Mouse (Mus musculus) liver, postnatal 0 days (tissue): ENCODE results near the gene Adamts16. TPM values are rescaled to one million over a fixed set of nuclear protein-coding genes. Genes with fewer than 3 reads are reported as not detected.

ENCODE experiments used
- ATAC-seq: fragments of 200-750 bp; cut with Nextera tagmentation; 2 replicates; pipeline ENCODE4 v1.8.0; 2017; ENCODE audit warnings: mild to moderate bottlenecking, moderate library complexity
- DNase-seq: peaks from one replicate; pipeline ENCODE4 v3.0.0-alpha.2; 2016
- H3K27ac ChIP-seq: fragments of 300-500 bp; sonication (generic); 2 replicates; pipeline ENCODE4 v1.5.1; 2014; ENCODE audit warnings: antibody characterized with exemption, moderate library complexity, mild to moderate bottlenecking, low read depth
- H3K27me3 ChIP-seq: fragments of 300-500 bp; sonication (generic); 2 replicates; pipeline ENCODE4 v1.6.1; 2014; ENCODE audit warnings: low read length, control low read depth, mixed read lengths; ENCODE audit not compliant: insufficient read depth
- H3K36me3 ChIP-seq: fragments of 300-500 bp; sonication (generic); replicated peaks from 2 replicates; pipeline ENCODE4 v1.6.1; 2014; ENCODE audit warnings: mild to moderate bottlenecking, control low read depth, low read length, moderate library complexity, mixed read lengths; ENCODE audit not compliant: insufficient read depth
- H3K4me1 ChIP-seq: fragments of 300-500 bp; sonication (generic); 2 replicates; pipeline ENCODE4 v1.6.1; 2014; ENCODE audit warnings: antibody characterized with exemption, mild to moderate bottlenecking, control low read depth; ENCODE audit not compliant: insufficient read depth
- H3K4me2 ChIP-seq: fragments of 300-500 bp; sonication (generic); 2 replicates; pipeline ENCODE4 v1.6.1; 2014; ENCODE audit warnings: low read depth, mild to moderate bottlenecking, low read length, moderate library complexity, mixed read lengths
- H3K4me3 ChIP-seq: fragments of 300-500 bp; sonication (generic); 2 replicates; pipeline ENCODE4 v1.5.1; 2014; ENCODE audit warnings: low read depth, low read length
- H3K9ac ChIP-seq: fragments of 300-500 bp; sonication (generic); replicated peaks from 2 replicates; pipeline ENCODE4 v1.6.1; 2014; ENCODE audit warnings: mild to moderate bottlenecking, moderate library complexity
- H3K9me3 ChIP-seq: fragments of 300-500 bp; sonication (generic); 2 replicates; pipeline ENCODE4 v1.6.1; 2016; ENCODE audit warnings: mild to moderate bottlenecking, control low read depth, low read length, mixed read lengths
- CTCF ChIP-seq: sonication (generic); IDR thresholded peaks from 2 replicates; pipeline ENCODE4 v1.5.1; 2016; ENCODE audit warnings: antibody characterized with exemption, low read depth
- EP300 ChIP-seq: IDR thresholded peaks from 2 replicates; pipeline ENCODE4 v1.6.1; 2016; ENCODE audit warnings: antibody characterized with exemption, low read depth, mild to moderate bottlenecking
- WGBS: fragments of 180-500 bp; shearing (Covaris S2); extraction: QIAGEN DNeasy Blood & Tissue Kit; methylation state at CpG from one replicate; pipeline ENCODE4 v1.1.7; 2014; ENCODE audit not compliant: insufficient replicate concordance; 5-methylcytosine and 5-hydroxymethylcytosine counted together
- polyA plus RNA-seq: library from polyadenylated mRNA; unstranded; fragments of >200 nt; fragmentation: Nextera tagmentation; extraction: Ambion mirVana; gene quantifications from 2 replicates; pipeline ENCODE4 v1.2.1, GENCODE M21; 2015

Gene Adamts16
- polyA plus RNA-seq, 1 experiment from 2014 or later, result 0.23 TPM

GRCm38 (mm10) chr13:70818982-70819381, 22.6 kb downstream of the Adamts16 start:
- DNase-seq, result no peak
- WGBS, result 71% methylated on average over 5 of the region's 5 CpGs
- no peak overlapping the region for H3K4me3 ChIP-seq
- no peak overlapping the region for H3K9ac ChIP-seq
- no peaks in the 10 kb centered on the region for H3K36me3 ChIP-seq
- no peaks in the 10 kb centered on the region for H3K4me1 ChIP-seq
- H3K27me3 ChIP-seq, result no peaks in the 10 kb centered on the region
- no peak for ATAC-seq
- no peak overlapping the region for H3K27ac ChIP-seq
- no peak overlapping the region for H3K4me2 ChIP-seq
- no peak for TF ChIP-seq EP300
- no peak for TF ChIP-seq CTCF
- H3K9me3 ChIP-seq, result no peaks in the 10 kb centered on the region

- DNase-seq, result no peak
- 18% methylated on average over 3 of the region's 3 CpGs for WGBS
These were observed 27.2 kb downstream of the Adamts16 start for GRCm38 (mm10) chr13:70814423-70814822.

GRCm38 (mm10) chr13:70805506-70805905, 36.1 kb downstream of the Adamts16 start:
- Histone ChIP-seq H3K4me2 (no peak overlapping the region), H3K9ac (no peak overlapping the region), H3K4me3 (no peak overlapping the region), H3K27me3 (no peaks in the 10 kb centered on the region), H3K36me3 (no peaks in the 10 kb centered on the region), H3K9me3 (no peaks in the 10 kb centered on the region), H3K4me1 (no peaks in the 10 kb centered on the region), H3K27ac (no peak overlapping the region)
- ATAC-seq (no peak), DNase-seq (no peak)
- WGBS, result 69% methylated on average over 3 of the region's 3 CpGs
- TF ChIP-seq CTCF (no peak), EP300 (no peak)

More at GRCm38 (mm10) chr13:70814423-70814822, 27.2 kb downstream of the Adamts16 start:
- no peak overlapping the region for H3K9ac ChIP-seq
- H3K4me2 ChIP-seq, result no peak overlapping the region
- H3K4me3 ChIP-seq, result no peak overlapping the region
- no peaks in the 10 kb centered on the region for H3K4me1 ChIP-seq
- no peaks in the 10 kb centered on the region for H3K27me3 ChIP-seq
- ATAC-seq, result no peak
- no peak for TF ChIP-seq EP300
- no peak for TF ChIP-seq CTCF
- H3K36me3 ChIP-seq, result no peaks in the 10 kb centered on the region
- H3K27ac ChIP-seq, result no peak overlapping the region
- no peaks in the 10 kb centered on the region for H3K9me3 ChIP-seq

- TF ChIP-seq EP300 (no peak), CTCF (no peak)
- 50% methylated on average over 1 of the region's 1 CpGs for WGBS
- Histone ChIP-seq H3K27me3 (no peaks in the 10 kb centered on the region), H3K4me2 (no peak overlapping the region), H3K9ac (no peak overlapping the region), H3K4me1 (no peaks in the 10 kb centered on the region), H3K4me3 (no peak overlapping the region), H3K9me3 (no peaks in the 10 kb centered on the region), H3K27ac (no peak overlapping the region), H3K36me3 (no peaks in the 10 kb centered on the region)
- DNase-seq (no peak), ATAC-seq (no peak)
These were observed 38.8 kb downstream of the Adamts16 start for GRCm38 (mm10) chr13:70802849-70803248.

- no peaks in the 10 kb centered on the region for H3K27me3 ChIP-seq
- no peak overlapping the region for H3K4me3 ChIP-seq
- no peaks in the 10 kb centered on the region for H3K36me3 ChIP-seq
- WGBS, result 64% methylated on average over 3 of the region's 3 CpGs
- H3K9me3 ChIP-seq, result no peaks in the 10 kb centered on the region
- no peak overlapping the region for H3K27ac ChIP-seq
- H3K4me2 ChIP-seq, result no peak overlapping the region
- H3K4me1 ChIP-seq, result no peaks in the 10 kb centered on the region
- H3K9ac ChIP-seq, result no peak overlapping the region
- DNase-seq (no peak), ATAC-seq (no peak)
- TF ChIP-seq EP300 (no peak), CTCF (no peak)
These were observed 42.3 kb downstream of the Adamts16 start for GRCm38 (mm10) chr13:70799322-70799721.

GRCm38 (mm10) chr13:70798396-70798795, 43.2 kb downstream of the Adamts16 start:
- TF ChIP-seq CTCF (no peak), EP300 (no peak)
- no peak overlapping the region for H3K9ac ChIP-seq
- no peak overlapping the region for H3K4me3 ChIP-seq
- ATAC-seq, result no peak
- DNase-seq, result no peak
- no peaks in the 10 kb centered on the region for H3K27me3 ChIP-seq
- no peak overlapping the region for H3K27ac ChIP-seq
- H3K36me3 ChIP-seq, result no peaks in the 10 kb centered on the region
- H3K9me3 ChIP-seq, result no peaks in the 10 kb centered on the region
- WGBS, result 75% methylated on average over 5 of the region's 5 CpGs
- no peaks in the 10 kb centered on the region for H3K4me1 ChIP-seq
- no peak overlapping the region for H3K4me2 ChIP-seq

- no peak for DNase-seq
- no peak for ATAC-seq
These were observed 47.5 kb downstream of the Adamts16 start for GRCm38 (mm10) chr13:70794074-70794572.

More at GRCm38 (mm10) chr13:70794074-70794572, 47.5 kb downstream of the Adamts16 start:
- Histone ChIP-seq H3K27ac (no peak overlapping the region), H3K9me3 (no peaks in the 10 kb centered on the region), H3K27me3 (no peaks in the 10 kb centered on the region), H3K4me1 (no peaks in the 10 kb centered on the region), H3K4me3 (no peak overlapping the region), H3K4me2 (no peak overlapping the region), H3K36me3 (no peaks in the 10 kb centered on the region), H3K9ac (no peak overlapping the region)
- WGBS, result 75% methylated on average over 8 of the region's 8 CpGs
- TF ChIP-seq CTCF (no peak), EP300 (no peak)
